Mouse (Mus musculus) liver, embryonic 14.5 days (tissue): ENCODE measurements around the gene Cry1. TPM values are rescaled to one million over a fixed set of nuclear protein-coding genes. Genes with fewer than 3 reads are reported as not detected.

Experiments
- ATAC-seq: fragments of 200-750 bp; cut with Nextera tagmentation; 2 replicates; pipeline ENCODE4 v1.8.0; 2017; ENCODE audit warnings: moderate number of reproducible peaks, mild to moderate bottlenecking, moderate library complexity; ENCODE audit not compliant: insufficient read depth
- DNase-seq, 3 experiments: peaks; one replicate each; pipeline ENCODE4 v3.0.0-alpha.2; 2012 to 2013; ENCODE audit warnings: low read depth in 3 of 3, low spot score in 3 of 3
- H3K27ac ChIP-seq: fragments of 300-500 bp; sonication (generic); 2 replicates; pipeline ENCODE4 v1.5.1; 2014; ENCODE audit warnings: moderate library complexity, mild to moderate bottlenecking, control low read depth, inconsistent platforms
- H3K27me3 ChIP-seq: fragments of 300-500 bp; sonication (generic); 2 replicates; pipeline ENCODE4 v1.6.1; 2014; ENCODE audit warnings: mild to moderate bottlenecking, low read length, moderate library complexity; ENCODE audit not compliant: control insufficient read depth, insufficient read depth
- H3K36me3 ChIP-seq: fragments of 300-500 bp; sonication (generic); replicated peaks from 2 replicates; pipeline ENCODE4 v1.6.1; 2014; ENCODE audit warnings: low read depth; ENCODE audit not compliant: control insufficient read depth, insufficient read depth
- H3K4me1 ChIP-seq, 2 experiments: fragments of 200-500 bp in 1 of 2; fragments of 300-500 bp in 1 of 2; sonication (generic) in 1 of 2; replicated peaks; 2 replicates each; pipeline ENCODE4 v1.6.1; 2012 to 2014; ENCODE audit warnings: antibody characterized with exemption in 1 of 2, inconsistent platforms in 1 of 2, low read length in 1 of 2; ENCODE audit not compliant: control insufficient read depth in 2 of 2, insufficient read depth in 2 of 2
- H3K4me2 ChIP-seq: fragments of 300-500 bp; sonication (generic); 2 replicates; pipeline ENCODE4 v1.6.1; 2014; ENCODE audit warnings: low read depth, mild to moderate bottlenecking, control low read depth, moderate library complexity
- H3K4me3 ChIP-seq, 2 experiments: fragments of 200-500 bp in 1 of 2; fragments of 300-500 bp in 1 of 2; sonication (generic) in 1 of 2; 2 replicates each; pipeline ENCODE4 v1.5.1; 2012 to 2014; ENCODE audit warnings: low read depth in 2 of 2, low read length in 2 of 2, mild to moderate bottlenecking in 2 of 2, control low read depth in 1 of 2, inconsistent platforms in 1 of 2, moderate library complexity in 1 of 2; ENCODE audit not compliant: insufficient read depth in 1 of 2
- H3K9ac ChIP-seq: fragments of 300-500 bp; sonication (generic); replicated peaks from 2 replicates; pipeline ENCODE4 v1.6.1; 2014; ENCODE audit warnings: mild to moderate bottlenecking, control low read depth, moderate library complexity
- H3K9me3 ChIP-seq: fragments of 300-500 bp; sonication (generic); 2 replicates; pipeline ENCODE4 v1.6.1; 2016; ENCODE audit warnings: low read length, mixed read lengths; ENCODE audit not compliant: control insufficient read depth
- CTCF ChIP-seq: IDR thresholded peaks from 2 replicates; pipeline ENCODE4 v1.5.1; 2016; ENCODE audit warnings: antibody characterized with exemption, low read depth, control low read depth
- EP300 ChIP-seq: IDR thresholded peaks from 2 replicates; pipeline ENCODE4 v1.6.1; 2016; ENCODE audit warnings: antibody characterized with exemption, low read depth
- WGBS: fragments of 180-500 bp; shearing (Covaris S2); extraction: QIAGEN DNeasy Blood & Tissue Kit; methylation state at CpG from one replicate; pipeline ENCODE4 v1.1.7; 2014; ENCODE audit not compliant: insufficient replicate concordance; 5-methylcytosine and 5-hydroxymethylcytosine counted together
- polyA plus RNA-seq, 2 experiments: library from polyadenylated mRNA; depleted of rRNA in 1 of 2; stranded (reverse) in 1 of 2; unstranded in 1 of 2; fragments of >200 nt; fragmentation: Nextera tagmentation in 1 of 2; extraction: Ambion mirVana in 1 of 2; gene quantifications; 2 replicates each; pipeline versions ENCODE4 v1.2.1 to v1.2.3; 2012 to 2014

Cry1 gene
- polyA plus RNA-seq, 2 experiments = 2.3 to 4.4 TPM

DNA sequence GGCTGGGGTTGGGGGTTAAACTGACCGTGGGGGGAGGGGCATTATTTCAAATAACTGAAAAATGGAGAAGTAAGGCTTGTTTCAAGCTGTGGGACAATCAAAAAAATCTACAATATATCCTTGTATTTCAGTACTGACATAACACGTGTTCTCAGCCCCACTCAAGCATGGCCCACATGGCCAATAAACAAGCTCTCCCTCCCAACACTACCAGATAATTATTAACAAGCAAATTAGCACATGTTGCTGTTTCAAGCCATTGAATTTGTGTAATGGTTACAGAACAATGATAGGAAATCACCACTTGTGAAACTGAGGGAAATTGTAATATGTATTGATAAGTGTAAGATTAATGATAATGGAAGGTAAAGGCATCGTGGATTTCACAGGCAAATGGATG is 8.5 kb upstream of the Cry1 start:
- H3K4me1 ChIP-seq = no peaks in the 10 kb centered on the region
- no peaks in the 10 kb centered on the region for H3K27me3 ChIP-seq
- H3K27ac ChIP-seq = no peak overlapping the region
- no peak overlapping the region for H3K9ac ChIP-seq
- no peak overlapping the region for H3K4me2 ChIP-seq
- WGBS = 37% methylated on average over 3 of the region's 3 CpGs
- ATAC-seq = no peak
- TF ChIP-seq EP300 = no peak
- TF ChIP-seq CTCF = no peak
- DNase-seq = no peak
- no peaks in the 10 kb centered on the region for H3K9me3 ChIP-seq
- no peaks in the 10 kb centered on the region for H3K36me3 ChIP-seq
- H3K4me3 ChIP-seq = no peak overlapping the region

DNA sequence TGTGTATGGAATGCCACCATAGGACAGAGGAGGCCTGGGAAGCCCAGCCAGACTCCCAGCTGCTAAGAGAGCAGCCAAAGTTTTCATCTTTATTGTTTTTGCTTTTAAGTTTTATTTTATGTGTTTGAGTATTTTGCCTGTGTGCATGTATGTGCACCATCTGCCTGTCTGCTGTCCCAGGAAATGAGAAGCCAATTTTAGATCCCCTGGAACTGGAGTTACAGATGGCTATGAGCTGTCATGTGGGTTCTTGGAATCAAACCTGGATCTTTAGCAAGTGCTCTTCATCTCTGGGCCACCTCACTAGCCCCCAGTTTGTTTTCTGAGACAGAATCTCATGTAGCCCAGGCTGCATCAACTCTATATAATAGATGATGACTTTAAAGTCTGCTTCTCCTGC is 5.8 kb upstream of the Cry1 start:
- Histone ChIP-seq H3K27ac (no peak overlapping the region), H3K4me1 (no peaks in the 10 kb centered on the region; a peak in 1 of 4 replicates), H3K9me3 (no peaks in the 10 kb centered on the region), H3K4me2 (no peak overlapping the region), H3K27me3 (no peaks in the 10 kb centered on the region), H3K4me3 (no peak overlapping the region), H3K36me3 (no peaks in the 10 kb centered on the region), H3K9ac (no peak overlapping the region)
- no peak for DNase-seq
- TF ChIP-seq EP300 = no peak
- no peak for TF ChIP-seq CTCF
- ATAC-seq = no peak

DNA sequence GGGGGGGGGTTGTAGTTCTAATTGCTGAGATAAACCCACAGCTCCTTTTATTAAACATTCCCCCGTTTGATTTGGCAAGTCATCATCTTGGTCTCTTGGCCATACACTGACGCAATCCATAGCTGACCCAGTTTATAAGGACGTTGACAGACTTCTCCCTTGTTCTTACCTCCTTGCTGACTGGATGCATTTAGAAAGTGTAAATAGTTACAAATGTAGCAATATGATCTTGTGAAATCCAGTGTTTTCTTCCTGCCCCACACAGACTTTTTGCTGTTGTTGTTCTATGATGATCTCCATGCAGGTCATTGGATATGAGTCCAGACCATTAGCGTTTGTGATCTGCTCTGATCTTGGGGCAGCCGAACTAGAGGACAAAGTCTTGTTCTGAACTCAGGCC is 5.1 kb upstream of the Cry1 start:
- H3K4me1 ChIP-seq = no peaks in the 10 kb centered on the region; a peak in 1 of 4 replicates
- WGBS = 60% methylated on average over 5 of the region's 5 CpGs
- H3K27ac ChIP-seq = no peak overlapping the region

DNA sequence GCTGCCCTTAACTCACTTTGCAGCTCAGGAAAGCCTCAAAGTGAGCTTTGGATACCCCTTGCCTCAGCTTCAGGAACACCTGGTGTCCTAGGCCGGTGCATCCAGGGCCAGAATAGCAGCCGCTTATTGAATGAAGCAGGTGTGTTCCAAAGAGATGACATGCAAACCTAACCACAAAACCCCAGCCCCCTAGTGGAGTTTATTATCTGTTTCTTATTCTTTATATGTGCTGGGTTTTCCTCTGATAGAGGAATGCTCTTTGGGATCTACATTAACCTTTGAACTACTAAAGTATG is 1.6 kb upstream of the Cry1 start:
- WGBS = 75% methylated on average over 2 of the region's 2 CpGs
- Histone ChIP-seq H3K4me3 (no peak overlapping the region), H3K36me3 (no peaks in the 10 kb centered on the region), H3K9ac (no peak overlapping the region), H3K27ac (no peak overlapping the region), H3K9me3 (no peaks in the 10 kb centered on the region), H3K4me2 (no peak overlapping the region), H3K27me3 (no peaks in the 10 kb centered on the region; the same call in none of the 2 replicates), H3K4me1 (peaks cover 0 to 7% of the 10 kb centered on the region in 2 experiments; a peak in 2 of 4 replicates)
- no peak for TF ChIP-seq CTCF
- TF ChIP-seq EP300 = no peak
- ATAC-seq (no peak), DNase-seq (no peak)

More for the DNA sequence above, 5.1 kb upstream of the Cry1 start:
- H3K27me3 ChIP-seq = no peaks in the 10 kb centered on the region
- H3K9me3 ChIP-seq = no peaks in the 10 kb centered on the region
- no peak for TF ChIP-seq CTCF
- TF ChIP-seq EP300 = no peak
- H3K36me3 ChIP-seq = no peaks in the 10 kb centered on the region
- ATAC-seq (no peak), DNase-seq (no peak)
- H3K9ac ChIP-seq = no peak overlapping the region
- no peak overlapping the region for H3K4me2 ChIP-seq
- H3K4me3 ChIP-seq = no peak overlapping the region

DNA sequence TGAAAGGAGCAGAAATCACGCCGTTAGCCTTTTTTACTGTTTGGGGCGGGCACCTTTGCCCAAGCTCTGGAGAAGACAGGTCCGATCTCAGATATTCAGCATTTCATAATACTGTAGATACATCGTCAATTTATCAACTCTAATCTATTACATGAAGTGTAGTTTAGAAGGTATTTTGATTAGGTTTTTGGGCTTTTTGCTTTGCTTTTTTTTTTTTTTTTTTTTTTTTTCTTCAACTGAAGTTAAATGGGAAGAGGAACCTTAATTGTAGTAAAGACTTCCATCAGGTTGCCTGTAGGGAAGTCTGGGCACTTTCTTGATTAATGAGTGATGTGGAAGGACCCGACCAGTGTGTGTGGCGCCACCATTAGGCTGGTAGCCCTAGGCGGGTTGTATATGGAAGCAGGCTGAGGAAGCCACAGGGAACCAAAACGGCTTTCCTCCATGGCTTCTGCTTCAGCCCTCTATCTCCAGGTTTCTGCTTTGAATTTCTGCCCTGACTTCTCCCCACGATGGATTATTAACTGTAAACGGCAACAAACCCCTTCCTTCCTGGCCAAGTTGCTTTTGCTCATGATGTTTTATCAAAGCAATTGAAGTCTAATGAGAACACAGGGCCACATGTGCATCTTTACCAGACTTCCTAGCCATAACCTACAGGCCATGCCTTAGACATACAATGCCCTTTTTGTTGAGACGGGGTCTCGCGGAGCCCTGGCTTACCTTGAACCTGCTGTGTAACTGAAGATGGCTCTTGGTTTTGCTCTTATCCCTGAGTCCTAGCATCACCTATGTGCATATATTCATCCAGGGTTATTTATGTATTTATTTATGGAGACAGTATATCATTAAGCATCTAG is 1.0 kb upstream of the Cry1 start:
- Histone ChIP-seq H3K9ac (peak overlapping the region; percentile 4; the same call in 1 of the 2 replicates), H3K4me3 (peak overlapping the region; percentile 61 to 63), H3K4me2 (peak overlapping the region; percentile 68), H3K36me3 (no peaks in the 10 kb centered on the region), H3K9me3 (no peaks in the 10 kb centered on the region), H3K27me3 (no peaks in the 10 kb centered on the region; the same call in none of the 2 replicates), H3K4me1 (peaks cover 0 to 7% of the 10 kb centered on the region in 2 experiments; a peak in 2 of 4 replicates), H3K27ac (no peak overlapping the region)
- ATAC-seq (no peak), DNase-seq (no peak)
- 26% methylated on average over 14 of the region's 14 CpGs for WGBS
- no peak for TF ChIP-seq EP300
- TF ChIP-seq CTCF = 0 out of 2 replicates have a peak, but pooled peaks have one; percentile 7
